Mouse (Mus musculus): ENCODE data around the gene Adra2c. TPM values are rescaled to one million over a fixed set of nuclear protein-coding genes. Genes with fewer than 3 reads are reported as not detected.

The Adra2c gene
- total RNA-seq, 2 experiments from 2014 or later, result 0.30 to 0.53 TPM

DNA sequence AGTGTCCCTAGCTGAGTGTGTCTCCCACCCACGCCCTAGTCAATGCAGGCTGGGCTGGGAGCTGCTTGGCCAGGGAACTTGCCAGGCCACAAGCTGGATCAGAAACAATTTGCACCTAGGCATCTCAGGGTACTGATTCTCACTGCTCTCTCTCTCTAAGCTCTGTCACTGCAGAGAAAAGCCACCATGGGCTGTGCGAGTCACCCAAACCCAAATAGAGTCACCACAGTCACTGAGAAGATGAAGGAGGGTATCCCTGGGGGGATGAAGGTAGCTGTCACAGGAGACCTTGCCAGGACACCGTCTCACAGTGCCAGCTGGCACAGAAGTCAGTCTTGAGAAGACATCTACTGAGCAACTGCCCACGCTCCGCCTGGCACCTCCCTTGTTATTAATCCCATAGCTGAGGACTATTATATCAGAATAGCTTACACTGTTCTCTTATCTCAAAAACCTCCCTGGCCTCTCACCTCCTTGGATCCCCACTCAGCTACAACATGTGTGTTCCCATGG, 33.7 kb downstream of the Adra2c start:
- no peak for DNase-seq

DNA sequence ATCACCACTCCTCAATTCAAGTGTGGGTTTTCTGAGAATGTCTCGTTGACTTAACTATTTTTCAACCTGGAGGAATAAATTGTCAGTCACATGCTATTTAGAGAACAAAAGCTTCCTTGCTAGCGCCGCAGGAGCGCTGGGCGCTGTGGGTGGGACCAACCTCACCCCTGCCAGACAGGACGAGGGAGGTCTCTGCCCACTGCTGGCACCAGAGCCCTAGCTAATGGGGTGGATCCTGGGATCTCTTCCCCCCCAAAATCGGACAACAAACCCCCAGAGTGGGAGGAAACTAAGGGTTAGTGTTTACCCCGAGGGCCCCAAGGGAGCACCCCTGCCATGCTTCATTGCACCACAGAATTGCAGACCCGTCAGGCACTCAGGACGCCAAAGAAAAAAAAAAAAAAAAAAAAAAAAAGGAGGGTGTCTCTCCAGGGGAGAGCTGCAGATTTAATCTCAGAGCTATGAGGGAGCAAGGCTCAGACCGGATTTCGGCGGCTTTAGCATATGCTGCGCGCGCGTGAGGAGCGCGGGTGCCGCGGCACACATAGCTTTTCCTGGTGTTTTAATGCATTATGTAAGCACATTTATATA, 35.2 kb downstream of the Adra2c start:
- DNase-seq, result no peak

DNA sequence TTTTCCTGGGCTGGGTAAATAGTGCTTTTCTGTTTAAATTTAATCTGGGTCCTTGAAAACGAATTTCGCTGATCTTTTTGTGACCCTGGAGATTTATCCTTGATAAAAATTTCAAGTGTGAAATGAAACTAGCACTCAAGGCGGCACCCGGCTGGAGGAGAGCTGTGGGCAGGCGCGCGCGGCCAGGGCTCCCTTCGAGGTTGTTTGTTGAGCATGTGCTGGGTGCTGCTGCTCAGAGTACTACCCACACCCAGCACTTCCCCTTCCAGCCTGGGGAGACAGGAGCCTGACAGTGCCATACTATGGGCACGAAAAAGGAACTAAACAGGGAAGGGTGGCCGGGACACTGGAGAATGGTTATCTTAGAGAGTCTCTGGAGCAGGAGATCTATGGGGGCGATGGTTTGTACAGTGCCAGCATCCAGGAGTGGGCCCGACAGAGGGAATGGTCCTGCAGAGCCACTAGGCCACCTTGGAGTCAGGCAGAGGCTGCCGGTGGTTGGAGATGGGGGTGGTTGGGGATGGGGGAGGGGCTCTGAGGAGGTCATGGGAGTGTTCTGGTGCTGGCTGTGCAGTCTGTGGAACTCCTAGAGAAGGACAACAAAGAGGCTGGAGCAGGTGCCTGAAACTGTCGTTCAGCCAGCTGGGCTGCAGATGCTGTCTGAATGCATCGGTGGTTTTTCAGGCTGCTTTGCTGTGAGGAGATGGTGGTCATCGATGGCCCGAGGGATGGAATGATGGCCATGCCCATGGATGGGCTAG, 35.9 kb downstream of the Adra2c start:
- DNase-seq, result no peak

DNA sequence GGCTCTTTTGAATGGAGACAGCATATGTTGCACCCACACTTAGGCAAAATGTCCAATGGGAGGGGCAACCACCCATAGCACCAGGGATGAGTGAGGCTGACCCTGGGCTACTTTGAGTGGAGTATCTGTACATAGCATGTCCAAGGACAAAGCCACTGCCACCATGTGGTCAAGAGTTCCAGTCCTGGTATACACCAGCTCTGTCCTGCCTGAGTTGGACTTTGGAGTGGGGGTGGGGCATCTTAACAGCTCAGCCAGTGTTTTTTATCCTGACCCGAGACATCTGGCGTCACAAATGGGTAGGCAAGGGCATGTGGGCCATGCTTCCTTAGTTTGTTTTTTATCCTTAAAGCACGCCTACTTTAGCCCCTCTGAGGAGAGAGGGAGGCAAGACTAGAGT, 36.5 kb downstream of the Adra2c start:
- no peak for DNase-seq

DNA sequence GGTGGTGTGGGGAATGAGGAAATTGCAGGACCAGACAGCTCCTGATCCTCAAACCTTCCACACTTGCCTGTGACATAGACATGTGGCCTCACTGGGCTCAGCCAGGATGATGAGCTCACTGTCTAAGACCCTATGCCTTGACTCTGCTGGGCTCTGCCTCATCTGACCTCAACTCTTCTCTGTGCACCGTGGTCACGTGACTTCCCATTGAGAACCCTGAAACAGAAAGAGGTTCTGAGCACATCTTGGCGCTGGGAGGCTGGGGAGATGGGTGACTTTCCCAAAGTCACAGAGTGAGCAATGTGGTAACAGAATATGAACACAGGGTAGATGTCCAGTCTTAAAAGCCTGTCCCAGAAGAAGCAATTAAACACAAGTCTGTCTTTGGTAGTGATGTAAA, 37.1 kb downstream of the Adra2c start:
- DNase-seq, result no peak

DNA sequence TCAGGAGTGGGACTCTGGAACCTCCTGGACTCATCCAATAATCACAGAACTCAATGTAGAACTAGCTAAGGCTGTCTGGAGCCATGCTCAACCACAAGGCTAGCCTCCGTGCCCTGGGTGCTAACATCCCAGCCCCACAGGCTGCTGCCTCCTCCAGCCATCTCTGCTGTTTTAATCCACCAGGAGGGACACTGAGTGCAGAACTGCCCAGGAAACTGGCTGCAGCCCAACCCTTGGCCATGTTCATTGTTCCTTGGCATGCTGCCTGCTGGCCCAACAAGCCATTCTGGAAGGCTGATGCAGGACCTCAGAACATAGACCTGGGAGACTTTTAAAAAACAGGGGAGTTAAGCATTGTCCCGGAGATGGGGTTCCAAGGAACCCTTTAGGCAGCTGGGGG, 42.5 kb downstream of the Adra2c start:
- peak; percentile 80 to 84 for DNase-seq

DNA sequence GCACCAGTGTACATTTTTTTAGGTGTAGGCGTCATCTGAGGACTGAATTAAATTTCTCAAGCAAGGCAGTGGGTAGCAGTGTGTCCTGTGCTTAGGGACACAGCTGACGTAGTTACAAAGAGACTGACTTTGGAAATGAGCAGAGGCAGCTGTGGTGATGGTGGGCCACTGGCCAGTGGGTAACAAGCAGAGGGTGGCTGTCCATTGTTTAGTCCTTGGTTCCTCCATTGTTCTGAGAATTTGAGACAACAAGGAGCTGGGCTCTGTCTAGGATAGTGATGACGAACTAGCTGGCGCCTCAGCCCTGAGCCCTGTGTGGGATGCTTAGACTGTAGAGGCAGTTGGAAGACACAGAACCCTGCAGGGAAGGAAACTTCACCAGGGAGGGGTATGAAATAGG, 52.7 kb downstream of the Adra2c start:
- DNase-seq, result no peak

Other genes starting within 250 kb of the Adra2c start
- 1 to 10 TPM in 1 of 2 experiments, under 1 TPM in 1; 0.96 to 1.2 TPM for gene Hgfac, start 236.8 kb upstream of the Adra2c start, total RNA-seq (2021)
- gene Dok7, start 221.6 kb upstream of the Adra2c start, total RNA-seq (2021), result 10 to 100 TPM; 10.6 to 20.9 TPM
- gene Lrpap1, start 172.6 kb upstream of the Adra2c start, total RNA-seq (2021), result 100 to 1,000 TPM; 110 to 120 TPM
- under 1 TPM in 1 of 2 experiments, not detected in 1; 0.23 TPM for gene Hmx1, start 110.8 kb downstream of the Adra2c start, total RNA-seq (2021)
- 1 to 10 TPM in 1 of 2 experiments, under 1 TPM in 1; 0.46 to 1.6 TPM for gene Cpz, start 247.4 kb downstream of the Adra2c start, total RNA-seq (2021)